Mouse (Mus musculus) midbrain, embryonic 10.5 days (tissue): ENCODE results near the gene BC051019. TPM values are rescaled to one million over a fixed set of nuclear protein-coding genes. Genes with fewer than 3 reads are reported as not detected.

Source experiments
- DNase-seq: peaks from one replicate; pipeline ENCODE4 v3.0.0-alpha.2; 2017; ENCODE audit warnings: low spot score
- H3K27ac ChIP-seq: fragments of 300-500 bp; sonication (generic); replicated peaks from 2 replicates; pipeline ENCODE4 v1.5.1; 2016; ENCODE audit warnings: mild to moderate bottlenecking
- H3K27me3 ChIP-seq: fragments of 300-500 bp; sonication (generic); 2 replicates; pipeline ENCODE4 v1.6.1; 2016; ENCODE audit warnings: low read depth, mild to moderate bottlenecking; ENCODE audit not compliant: poor library complexity, severe bottlenecking
- H3K36me3 ChIP-seq: fragments of 300-500 bp; sonication (generic); 2 replicates; pipeline ENCODE4 v1.6.1; 2016; ENCODE audit warnings: mild to moderate bottlenecking, moderate library complexity
- H3K4me1 ChIP-seq: fragments of 300-500 bp; sonication (generic); 2 replicates; pipeline ENCODE4 v1.6.1; 2016
- H3K4me3 ChIP-seq: fragments of 300-500 bp; sonication (generic); 2 replicates; pipeline ENCODE4 v1.5.1; 2016; ENCODE audit warnings: mild to moderate bottlenecking, moderate library complexity
- H3K9me3 ChIP-seq: fragments of 300-500 bp; sonication (generic); replicated peaks from 2 replicates; pipeline ENCODE4 v1.6.1; 2016; ENCODE audit warnings: mild to moderate bottlenecking
- WGBS: fragments of 180-500 bp; shearing (Covaris S2); methylation state at CpG from one replicate; pipeline ENCODE4 v1.1.7; 2016; 5-methylcytosine and 5-hydroxymethylcytosine counted together
- polyA plus RNA-seq: library from polyadenylated mRNA; unstranded; fragments of >200 nt; fragmentation: Nextera tagmentation; extraction: Ambion mirVana; gene quantifications from 2 replicates; pipeline ENCODE4 v1.2.1, GENCODE M21; 2016

Gene BC051019
- 0.09 and 0.19 TPM in 2 replicates for polyA plus RNA-seq

DNA sequence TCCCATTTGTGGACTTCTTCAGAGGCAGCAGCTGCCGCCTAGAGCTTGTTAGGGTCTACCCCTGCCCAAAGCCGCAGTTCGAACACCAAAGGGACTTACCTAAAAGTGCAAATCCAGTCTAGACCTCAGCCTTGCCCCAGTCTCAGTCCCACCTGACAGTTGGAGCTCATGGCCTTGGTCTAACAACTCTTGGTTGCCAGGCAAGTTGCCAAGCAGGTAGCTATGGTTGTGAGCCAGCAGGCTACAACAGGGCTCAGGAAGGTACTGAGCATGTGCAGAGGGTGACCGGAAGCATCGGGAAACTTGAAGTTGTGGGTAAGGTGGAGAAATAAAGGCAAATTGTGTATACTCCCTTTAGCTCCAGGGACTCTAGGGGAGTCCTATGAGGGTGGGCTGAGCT lies at the start of gene BC051019:
TSS of gene BC051019 (minus strand) at position 154 of the 400 bp plus-strand sequence.
- no peak for DNase-seq
- 95% methylated on average over 5 of the region's 5 CpGs for WGBS
- Histone ChIP-seq H3K27me3 (no peaks in the 10 kb centered on the region), H3K36me3 (no peaks in the 10 kb centered on the region), H3K4me1 (no peaks in the 10 kb centered on the region), H3K9me3 (no peaks in the 10 kb centered on the region), H3K27ac (no peak within 1 kb of the TSS), H3K4me3 (no peak within 1 kb of the TSS)

GRCm38 (mm10) chr7:109772251-109772650 lies 48.6 kb upstream of the BC051019 start:
- no peaks in the 10 kb centered on the region for H3K9me3 ChIP-seq
- no peak for DNase-seq
- no peaks in the 10 kb centered on the region for H3K27me3 ChIP-seq
- H3K4me3 ChIP-seq: no peak overlapping the region
- H3K36me3 ChIP-seq: no peaks in the 10 kb centered on the region
- no peaks in the 10 kb centered on the region for H3K4me1 ChIP-seq
- H3K27ac ChIP-seq: no peak overlapping the region

DNA sequence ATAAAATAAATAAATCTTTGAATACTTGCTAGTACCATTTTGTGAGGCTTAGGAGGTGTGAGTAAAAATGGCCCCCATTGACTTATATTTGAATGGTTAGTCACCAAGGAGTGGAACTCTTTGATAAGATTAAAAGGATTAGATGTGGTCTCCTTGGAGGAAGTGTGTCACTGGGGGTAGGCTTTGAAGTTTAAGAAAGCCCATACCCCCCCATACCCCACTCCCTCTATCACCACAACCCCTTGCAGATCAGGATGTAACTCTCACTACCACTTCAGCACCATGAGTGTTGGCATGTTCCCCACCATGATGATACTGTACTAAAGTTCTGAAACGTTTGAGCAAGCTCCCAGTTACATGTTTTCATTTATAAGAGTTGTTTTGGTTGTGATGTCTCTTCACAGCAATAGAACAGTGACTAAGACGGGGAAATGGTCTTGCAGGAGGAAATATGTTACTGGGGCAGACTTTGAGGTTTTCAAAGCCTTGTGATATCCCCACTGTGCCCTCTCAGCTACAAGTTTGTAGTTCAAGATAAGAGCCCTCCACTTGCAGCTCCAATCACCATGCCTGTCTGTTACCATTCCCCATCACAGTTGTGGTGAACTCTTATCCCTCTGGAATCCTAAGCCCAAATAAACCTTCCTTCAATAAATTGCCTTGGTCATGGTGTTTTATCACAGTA lies 45.2 kb upstream of the BC051019 start:
- 56% methylated on average over 2 of the region's 2 CpGs for WGBS
- H3K4me3 ChIP-seq: no peak overlapping the region
- no peak for DNase-seq

GRCm38 (mm10) chr7:109767575-109768350 lies 44.1 kb upstream of the BC051019 start:
- H3K4me3 ChIP-seq: no peak overlapping the region

More for the DNA sequence above, 45.2 kb upstream of the BC051019 start:
- Histone ChIP-seq H3K27me3 (no peaks in the 10 kb centered on the region), H3K9me3 (no peaks in the 10 kb centered on the region), H3K4me1 (no peaks in the 10 kb centered on the region), H3K36me3 (no peaks in the 10 kb centered on the region), H3K27ac (no peak overlapping the region)

DNA sequence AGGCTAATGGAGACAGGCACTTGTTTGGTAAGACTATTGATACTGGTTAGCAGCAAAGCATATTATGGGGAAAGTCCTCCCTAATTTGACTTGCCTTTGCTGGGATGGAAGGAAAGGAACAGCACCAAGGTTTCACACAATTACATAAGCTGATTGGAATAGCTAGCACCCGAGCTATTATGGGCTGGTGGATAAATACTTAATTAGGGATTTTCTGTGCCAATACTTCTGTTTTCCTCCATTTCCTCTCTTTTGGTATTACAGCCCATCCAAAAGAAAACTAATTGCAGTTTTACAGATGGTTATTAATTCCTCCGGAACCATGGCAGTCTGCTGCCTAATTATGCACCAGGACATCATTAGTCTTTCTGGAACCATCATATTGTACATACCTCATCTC lies 40.4 kb upstream of the BC051019 start:
- Histone ChIP-seq H3K9me3 (no peaks in the 10 kb centered on the region), H3K36me3 (no peaks in the 10 kb centered on the region), H3K4me1 (no peaks in the 10 kb centered on the region), H3K27me3 (no peaks in the 10 kb centered on the region), H3K27ac (no peak overlapping the region), H3K4me3 (no peak overlapping the region)
- no peak for DNase-seq
- WGBS: 83% methylated on average over 2 of the region's 2 CpGs

More at GRCm38 (mm10) chr7:109767575-109768350, 44.1 kb upstream of the BC051019 start:
- Histone ChIP-seq H3K36me3 (no peaks in the 10 kb centered on the region), H3K4me1 (no peaks in the 10 kb centered on the region), H3K27me3 (no peaks in the 10 kb centered on the region), H3K9me3 (no peaks in the 10 kb centered on the region), H3K27ac (no peak overlapping the region)
- 88% methylated on average over 7 of the region's 7 CpGs for WGBS
- DNase-seq: no peak

GRCm38 (mm10) chr7:109756291-109756690 lies 32.6 kb upstream of the BC051019 start:
- H3K36me3 ChIP-seq: no peaks in the 10 kb centered on the region
- WGBS: 95% methylated on average over 3 of the region's 3 CpGs
- DNase-seq: no peak
- H3K4me1 ChIP-seq: peaks cover 20% of the 10 kb centered on the region
- no peak overlapping the region for H3K4me3 ChIP-seq
- H3K27ac ChIP-seq: no peak overlapping the region
- H3K9me3 ChIP-seq: no peaks in the 10 kb centered on the region
- H3K27me3 ChIP-seq: no peaks in the 10 kb centered on the region

GRCm38 (mm10) chr7:109754034-109754433 lies 30.4 kb upstream of the BC051019 start:
- DNase-seq: no peak
- 94% methylated on average over 8 of the region's 8 CpGs for WGBS
- H3K36me3 ChIP-seq: no peaks in the 10 kb centered on the region

GRCm38 (mm10) chr7:109752008-109752925 lies 28.6 kb upstream of the BC051019 start, which contains the start of gene Tmem9b:
Gene Tmem9b, minus strand, starts transcription at chr7:109752875.
- Histone ChIP-seq H3K9me3 (no peaks in the 10 kb centered on the region), H3K36me3 (no peaks in the 10 kb centered on the region), H3K27me3 (no peaks in the 10 kb centered on the region), H3K4me3 (peak within 1 kb of the TSS; percentile 95), H3K4me1 (peaks cover 22% of the 10 kb centered on the region), H3K27ac (peak within 1 kb of the TSS; percentile 94)
- DNase-seq: peak; percentile 83
- WGBS: under 1% methylated on average over 74 of the region's 74 CpGs

More at GRCm38 (mm10) chr7:109754034-109754433, 30.4 kb upstream of the BC051019 start:
- Histone ChIP-seq H3K4me1 (peaks cover 22% of the 10 kb centered on the region), H3K27ac (no peak overlapping the region), H3K9me3 (no peaks in the 10 kb centered on the region), H3K27me3 (no peaks in the 10 kb centered on the region), H3K4me3 (no peak overlapping the region)

DNA sequence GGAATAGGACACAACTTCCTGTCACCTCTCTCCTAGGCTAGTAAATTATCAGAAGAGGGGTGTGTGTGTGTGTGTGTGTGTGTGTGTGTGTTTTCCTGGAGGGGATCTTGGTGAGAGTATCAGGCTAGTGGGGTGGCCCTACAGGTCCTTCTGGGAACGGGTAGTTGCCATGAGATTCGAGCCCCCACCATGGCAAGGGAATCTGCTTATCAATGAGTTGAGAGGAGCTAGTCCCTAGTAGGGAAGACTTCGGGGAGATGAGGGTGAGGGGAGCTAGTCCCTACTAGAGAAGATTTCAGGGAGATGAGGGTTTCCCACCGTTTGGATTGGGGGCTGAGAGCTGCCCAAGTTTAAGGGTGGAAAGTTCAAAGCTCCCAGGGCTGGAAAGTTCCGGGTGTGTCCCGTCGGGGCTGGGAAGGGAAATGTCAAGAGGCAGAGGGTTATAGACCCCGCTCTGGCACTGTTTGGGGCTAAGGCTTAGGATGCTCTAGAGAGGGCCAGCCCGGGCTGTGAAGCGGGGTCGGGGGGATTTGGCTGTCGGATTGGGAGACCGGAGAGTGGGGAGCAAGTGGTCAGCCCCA lies 27.9 kb upstream of the BC051019 start:
- Histone ChIP-seq H3K4me1 (peaks cover 22% of the 10 kb centered on the region), H3K36me3 (0 out of 2 replicates have a peak, but pooled peaks cover 2% of the 10 kb centered on the region), H3K4me3 (peak overlapping the region; percentile 95), H3K27ac (peak overlapping the region; percentile 94), H3K9me3 (no peaks in the 10 kb centered on the region), H3K27me3 (no peaks in the 10 kb centered on the region)
- 3% methylated on average over 13 of the region's 13 CpGs for WGBS
- DNase-seq: no peak

DNA sequence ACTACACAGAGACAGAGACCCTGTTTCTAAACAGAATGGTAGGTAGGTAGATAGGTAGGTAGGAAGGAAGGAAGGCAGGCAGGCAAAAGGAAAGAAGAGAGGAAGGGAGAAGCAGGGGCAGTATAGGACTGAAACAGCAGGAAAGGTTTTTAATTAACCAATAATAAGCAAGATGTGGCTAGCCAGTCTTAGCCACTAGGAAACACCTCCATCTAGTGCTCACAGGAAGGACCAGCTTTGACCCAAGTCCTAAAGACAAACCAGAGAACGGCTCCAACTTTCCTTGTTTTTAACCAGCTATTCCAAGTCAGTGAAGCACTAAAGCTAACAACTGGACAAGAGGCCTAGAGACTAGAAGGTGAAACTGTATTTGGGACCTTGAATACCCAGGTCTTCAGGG lies 24.1 kb upstream of the BC051019 start:
- DNase-seq: no peak
- Histone ChIP-seq H3K9me3 (no peaks in the 10 kb centered on the region), H3K4me1 (peaks cover 12% of the 10 kb centered on the region), H3K27ac (no peak overlapping the region), H3K36me3 (peaks cover 32% of the 10 kb centered on the region), H3K4me3 (no peak overlapping the region), H3K27me3 (no peaks in the 10 kb centered on the region)
- 62% methylated on average over 1 of the region's 1 CpGs for WGBS

DNA sequence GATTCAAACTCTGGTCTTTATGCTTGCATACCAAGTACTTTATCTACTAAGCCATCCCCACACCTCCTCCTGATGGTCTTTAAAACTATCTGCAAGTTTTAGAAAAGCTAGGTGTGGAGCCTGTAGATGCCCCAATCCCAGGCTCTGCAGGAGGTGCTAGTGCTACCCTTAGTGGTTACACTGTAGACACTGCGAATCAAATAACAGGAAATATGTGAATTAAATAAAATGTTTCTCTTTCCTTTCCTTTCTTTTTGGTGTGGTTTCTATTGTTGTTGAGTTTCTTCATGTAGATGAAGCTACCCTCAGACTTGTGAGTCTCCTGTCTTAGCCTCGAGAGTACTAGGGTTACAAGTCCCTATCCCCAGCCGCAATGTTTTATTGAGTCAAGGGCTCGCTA lies 18.1 kb upstream of the BC051019 start:
- WGBS: 91% methylated on average over 4 of the region's 4 CpGs

DNA sequence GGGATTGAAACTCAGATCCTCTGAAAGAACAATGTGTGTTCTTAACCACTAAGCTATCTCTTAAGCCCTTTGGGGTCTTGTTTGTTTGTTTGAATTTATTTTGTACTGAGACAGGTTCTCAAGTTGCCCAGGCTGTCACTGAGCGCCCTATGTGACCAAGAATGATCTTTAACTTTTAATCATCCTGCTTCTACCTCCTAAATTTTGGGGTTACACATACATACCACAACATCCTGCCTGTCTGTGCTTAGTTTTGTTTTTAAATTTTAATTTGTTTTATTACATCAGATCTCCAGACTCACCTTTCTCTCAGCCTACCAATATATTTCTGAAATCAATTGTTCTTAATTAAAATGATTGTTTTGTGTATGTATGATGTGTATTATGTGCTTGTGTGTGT lies 17.4 kb upstream of the BC051019 start:
- no peak for DNase-seq
- 78% methylated on average over 1 of the region's 1 CpGs for WGBS
- no peaks in the 10 kb centered on the region for H3K27me3 ChIP-seq
- H3K9me3 ChIP-seq: no peaks in the 10 kb centered on the region
- no peak overlapping the region for H3K4me3 ChIP-seq
- H3K36me3 ChIP-seq: peaks cover 55% of the 10 kb centered on the region
- H3K27ac ChIP-seq: no peak overlapping the region
- H3K4me1 ChIP-seq: no peaks in the 10 kb centered on the region

More for the DNA sequence above, 18.1 kb upstream of the BC051019 start:
- no peak for DNase-seq
- no peak overlapping the region for H3K27ac ChIP-seq
- peaks cover 52% of the 10 kb centered on the region for H3K36me3 ChIP-seq
- no peaks in the 10 kb centered on the region for H3K27me3 ChIP-seq
- no peak overlapping the region for H3K4me3 ChIP-seq
- H3K4me1 ChIP-seq: no peaks in the 10 kb centered on the region
- no peaks in the 10 kb centered on the region for H3K9me3 ChIP-seq
